Mouse (Mus musculus): ENCODE measurements around the gene Slc52a3.

Gene Slc52a3

DNA sequence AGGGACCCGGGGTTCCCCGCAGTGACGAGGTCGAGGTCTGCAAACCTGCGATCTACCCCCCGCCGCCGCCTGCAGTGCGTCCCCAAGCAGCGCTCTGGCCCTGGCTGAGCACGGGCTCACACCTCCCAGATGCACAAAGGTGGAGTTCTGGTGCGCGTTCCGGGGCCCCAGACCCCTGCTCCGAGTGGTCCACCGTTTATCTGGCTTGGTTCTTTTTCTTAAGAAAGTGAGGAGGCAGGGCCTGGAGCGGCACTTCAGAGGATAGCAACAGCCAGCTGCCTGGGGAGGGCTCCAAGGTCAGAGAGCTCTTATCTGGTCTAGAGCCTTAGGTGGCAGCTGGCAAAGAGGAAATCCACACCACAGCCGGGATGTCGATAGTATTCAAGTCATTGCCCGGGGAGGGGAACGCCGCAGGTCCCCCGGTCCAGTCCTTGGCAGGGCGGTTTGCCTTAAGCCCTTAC lies 52.7 kb downstream of the Slc52a3 start:
- peak in 1 of 2 experiments; percentile 27 for DNase-seq

DNA sequence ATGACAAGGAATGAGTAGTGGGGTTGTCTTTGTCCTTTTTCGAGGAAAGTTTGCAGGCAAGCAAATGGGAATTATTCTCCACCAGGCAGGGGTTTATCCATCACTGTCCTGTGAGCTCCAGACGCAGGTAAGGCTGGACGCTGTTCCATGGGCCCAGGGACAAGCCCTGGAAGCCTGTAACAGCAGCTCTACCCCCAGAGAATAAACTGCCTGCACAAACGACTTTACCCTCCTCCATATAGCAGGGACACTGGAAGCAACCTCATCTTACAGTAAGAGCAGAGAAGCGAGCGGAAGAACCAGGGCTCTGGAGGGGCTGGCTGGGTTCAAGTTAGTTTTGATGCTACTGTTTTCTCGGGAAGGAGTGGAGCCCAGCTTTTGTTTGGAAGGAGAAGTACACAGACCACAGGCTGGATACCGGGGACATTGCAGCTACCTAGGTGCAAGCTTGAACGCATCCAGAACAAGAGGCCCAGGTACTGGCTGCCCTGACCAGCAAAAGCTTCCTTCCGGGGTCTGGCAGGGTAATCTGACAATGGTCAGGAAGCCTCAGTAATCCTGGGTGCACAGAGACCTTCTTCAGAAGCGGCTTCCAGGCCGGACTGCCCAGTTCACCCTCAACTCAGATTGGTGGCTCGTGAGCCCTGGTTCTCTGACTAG lies 53.4 kb downstream of the Slc52a3 start:
- DNase-seq, result no peak

- DNase-seq, result no peak
Measured at GRCm38 (mm10) chr2:152050316-152050715, 54.0 kb downstream of the Slc52a3 start.

GRCm38 (mm10) chr2:152051985-152052384 lies 55.7 kb downstream of the Slc52a3 start:
- DNase-seq, result no peak

DNA sequence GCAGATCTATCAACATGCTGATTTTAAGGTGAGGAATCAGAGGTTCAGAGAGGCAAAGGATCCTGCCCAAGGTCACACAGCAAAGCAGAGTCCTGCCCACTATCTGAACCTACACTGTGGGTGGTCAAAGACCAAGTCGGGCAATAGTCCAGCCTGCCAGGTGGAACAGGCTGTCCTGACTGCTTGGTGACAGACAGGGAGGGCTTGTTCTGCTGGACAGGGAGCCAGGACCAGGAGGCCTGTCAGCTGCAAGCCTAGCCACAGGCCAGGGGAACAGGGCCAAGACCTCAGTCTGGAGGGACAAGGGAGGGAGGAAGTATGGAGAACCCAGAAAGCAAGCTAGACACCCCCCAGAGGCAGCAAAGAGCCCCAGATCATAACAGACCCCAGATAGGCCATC lies 59.1 kb downstream of the Slc52a3 start:
- DNase-seq, result peak; percentile 82 to 87

DNA sequence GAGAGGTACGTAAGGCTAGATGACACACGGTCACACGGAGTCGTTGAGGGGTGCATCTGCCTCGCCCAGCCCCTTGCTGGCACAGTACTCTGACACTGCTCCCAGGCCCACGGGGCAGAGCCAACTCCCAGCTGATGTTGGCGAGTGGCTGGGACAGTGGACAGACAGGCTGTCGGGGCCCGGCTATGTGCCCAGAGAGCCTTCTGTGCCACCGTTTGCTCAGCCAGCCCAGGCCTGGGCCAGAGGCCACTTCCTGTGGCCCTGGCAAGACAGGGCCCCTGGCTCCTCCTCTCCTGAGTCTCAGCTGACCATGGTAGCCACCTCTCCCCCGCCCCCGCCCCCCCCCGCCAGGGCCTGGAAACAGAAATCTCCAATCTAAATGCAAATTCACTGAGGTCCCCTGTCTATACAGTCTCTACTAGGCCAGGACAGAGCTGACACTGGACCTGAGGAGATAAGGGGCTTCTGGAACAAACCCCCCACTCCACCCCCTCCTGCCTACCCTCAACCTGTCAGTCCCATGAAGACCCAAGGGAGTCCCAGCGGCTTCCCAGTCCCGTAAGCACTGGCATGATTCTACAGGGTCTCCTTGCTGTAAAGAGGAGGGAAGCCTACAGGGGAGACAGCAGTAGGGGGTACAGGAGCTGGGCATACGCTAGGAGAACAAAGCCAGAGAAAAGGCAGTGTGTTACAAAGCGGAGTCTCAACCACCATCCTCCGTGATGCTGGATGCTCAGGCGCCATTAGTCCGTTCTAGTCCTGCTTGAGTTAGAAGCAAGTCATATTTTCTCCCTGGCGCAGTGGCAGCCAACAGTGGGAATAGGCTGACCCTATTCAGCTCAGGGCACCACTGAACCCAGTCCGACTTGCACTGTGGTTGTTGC lies 60.3 kb downstream of the Slc52a3 start:
- peak; percentile 81 to 87 for DNase-seq

DNA sequence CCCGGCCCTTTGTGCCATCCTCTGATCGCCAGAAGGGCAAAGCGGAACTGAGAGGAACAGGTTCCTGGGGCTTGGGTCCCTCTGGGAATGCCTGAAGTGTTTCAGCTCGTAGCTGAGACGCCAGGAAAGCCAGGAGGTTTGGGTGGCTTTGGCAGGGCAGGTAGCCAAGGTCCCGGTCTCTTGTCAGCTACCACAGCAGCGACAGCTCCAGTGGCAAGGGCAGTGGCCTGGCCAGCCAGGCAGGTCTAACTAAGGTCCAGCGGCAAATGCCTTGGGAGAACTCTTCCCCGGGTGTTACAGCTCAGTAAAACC lies 60.9 kb downstream of the Slc52a3 start:
- peak; percentile 30 to 41 for DNase-seq
